Mouse (Mus musculus) heart, adult 18-20 months (tissue): ENCODE results near the gene Tmc3. TPM values are rescaled to one million over a fixed set of nuclear protein-coding genes. Genes with fewer than 3 reads are reported as not detected.

Experiments
- DNase-seq, 2 experiments: peaks; one replicate each; pipeline ENCODE4 v3.0.0; 2021 to 2022; ENCODE audit warnings: mixed read lengths in 1 of 2
- total RNA-seq, 2 experiments: library from RNA; stranded (reverse); gene quantifications; 2 replicates each; pipeline ENCODE4 v1.2.3; 2021

Tmc3 gene
- total RNA-seq, 2 experiments from 2014 or later = 0.10 to 0.17 TPM

- DNase-seq = no peak
Observed at GRCm38 (mm10) chr7:83637781-83638583, 53.3 kb downstream of the Tmc3 start.

DNA sequence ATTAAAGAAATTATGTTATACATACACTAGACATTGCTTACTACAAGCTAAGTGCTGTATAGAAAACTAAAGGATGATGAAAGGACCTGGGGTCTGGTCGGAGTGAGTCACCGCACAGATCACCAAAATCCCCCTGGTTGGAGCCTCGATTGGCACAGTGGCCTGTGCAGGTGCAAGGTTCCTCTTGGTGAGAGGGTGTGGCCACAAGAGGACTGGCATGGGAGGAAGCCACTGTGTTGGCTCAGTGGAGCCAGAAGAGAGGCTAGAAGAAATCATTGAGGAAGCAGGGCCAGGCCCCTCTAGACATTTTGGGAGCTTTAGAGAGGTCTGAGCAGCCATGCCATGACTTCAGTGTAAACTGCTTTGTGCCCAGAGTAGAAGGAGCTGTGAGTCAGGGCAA lies 54.4 kb downstream of the Tmc3 start:
- DNase-seq = no peak

- DNase-seq = no peak
Observed at GRCm38 (mm10) chr7:83640581-83640980, 55.9 kb downstream of the Tmc3 start.

DNA sequence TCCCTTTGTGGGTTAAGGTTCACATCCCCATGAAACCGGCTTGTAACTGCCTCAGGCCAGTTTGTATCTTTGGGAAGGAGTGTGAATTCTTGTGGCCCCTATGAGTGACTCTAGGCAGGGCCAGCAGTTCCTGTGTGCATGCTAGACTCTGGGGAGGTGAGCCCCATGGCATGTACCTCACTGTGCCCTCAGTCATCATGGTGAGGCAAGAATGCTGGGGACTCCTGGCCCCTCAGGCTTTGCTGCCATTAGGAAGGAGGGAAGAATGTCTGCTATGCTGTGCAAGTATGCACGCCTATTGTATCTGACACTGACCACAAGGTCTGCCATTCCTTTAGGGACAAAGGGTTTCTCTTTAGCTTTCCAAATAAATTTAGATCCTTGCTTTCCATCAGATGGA lies 56.4 kb downstream of the Tmc3 start:
- DNase-seq = no peak

GRCm38 (mm10) chr7:83643581-83643980 lies 58.9 kb downstream of the Tmc3 start:
- DNase-seq = no peak

GRCm38 (mm10) chr7:83644761-83645160 lies 60.0 kb downstream of the Tmc3 start:
- DNase-seq = no peak

DNA sequence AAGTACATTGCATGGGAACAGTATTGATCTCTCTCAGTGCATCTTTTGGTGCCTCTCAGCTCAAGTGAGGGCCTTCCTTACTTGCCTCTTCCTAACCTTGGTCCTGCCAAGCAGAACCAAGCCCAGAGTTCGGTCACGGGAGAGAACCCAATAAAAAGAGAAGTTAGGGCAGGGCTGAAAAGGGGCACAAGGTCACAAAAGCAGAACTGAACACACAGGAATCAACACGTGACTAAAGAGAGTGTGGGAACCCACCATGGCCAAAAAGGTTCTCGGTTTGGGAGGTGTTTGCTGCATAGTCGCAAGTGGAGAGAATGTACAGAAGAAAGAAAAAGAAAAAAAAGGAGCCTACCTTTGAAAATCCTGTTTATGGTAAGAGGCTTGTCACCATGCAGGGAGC lies 60.7 kb downstream of the Tmc3 start:
- peak; percentile 37 to 66 for DNase-seq

GRCm38 (mm10) chr7:83648807-83649206 lies 64.1 kb downstream of the Tmc3 start:
- no peak for DNase-seq

DNA sequence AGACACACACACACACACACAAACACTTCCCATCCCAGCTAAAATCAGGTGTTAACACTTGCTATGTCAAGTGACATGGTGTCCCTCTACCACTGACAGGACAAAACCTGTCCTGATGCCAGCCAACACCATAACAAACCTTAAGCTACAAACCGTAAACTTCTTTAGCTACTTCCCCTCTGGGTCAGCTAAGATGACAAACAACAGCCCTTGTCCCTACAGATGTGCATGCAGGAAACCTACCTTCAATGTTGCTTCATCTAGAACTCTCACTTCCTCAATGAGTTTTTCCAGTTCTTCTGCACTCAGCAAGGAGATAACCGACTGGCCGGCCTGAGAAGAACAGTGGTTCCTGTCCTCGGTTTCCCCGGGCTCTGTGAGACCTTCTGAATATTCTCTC lies 65.9 kb downstream of the Tmc3 start:
- no peak for DNase-seq

GRCm38 (mm10) chr7:83652498-83652897 lies 67.8 kb downstream of the Tmc3 start:
- no peak for DNase-seq

DNA sequence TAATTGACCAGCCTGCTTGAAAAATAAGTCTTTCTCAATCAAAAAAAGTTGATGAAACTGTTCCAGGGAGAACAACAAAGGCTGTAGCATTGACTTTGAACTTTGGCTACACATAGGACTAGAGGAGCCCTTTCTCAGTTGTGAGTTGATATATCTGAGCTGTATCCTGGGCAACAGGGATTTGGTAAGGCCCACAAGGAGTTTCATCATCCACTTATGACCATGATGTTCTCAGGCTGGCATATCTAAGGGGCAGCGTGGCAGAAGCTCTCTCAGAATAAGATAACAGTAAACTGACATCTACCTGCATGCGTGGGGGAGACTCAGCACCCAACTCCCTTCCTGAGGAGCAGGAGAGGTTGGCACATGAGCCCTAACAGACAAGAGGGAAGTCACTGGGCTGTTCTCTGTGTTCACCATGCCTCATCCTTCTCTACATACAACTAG lies 68.9 kb downstream of the Tmc3 start:
- DNase-seq = no peak

DNA sequence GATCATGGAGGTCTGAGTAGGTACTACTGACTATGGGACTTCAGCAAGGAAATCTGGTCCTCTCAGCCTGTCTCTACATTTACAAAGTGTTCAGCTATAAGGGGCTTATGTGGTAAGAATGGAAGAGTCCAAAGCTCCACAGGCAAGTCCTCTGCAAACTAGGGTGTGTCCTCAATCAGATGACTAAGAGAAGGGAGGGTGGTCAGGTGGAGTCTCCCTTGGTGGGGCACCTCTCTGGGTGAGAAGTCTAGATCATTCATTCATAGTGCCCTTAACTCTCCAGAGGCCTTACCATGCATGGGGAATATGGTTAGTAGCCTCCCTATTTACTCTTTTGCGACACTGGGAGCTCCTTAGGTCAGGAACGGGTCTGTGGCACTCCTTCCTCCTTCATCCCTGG lies 69.5 kb downstream of the Tmc3 start:
- no peak for DNase-seq

DNA sequence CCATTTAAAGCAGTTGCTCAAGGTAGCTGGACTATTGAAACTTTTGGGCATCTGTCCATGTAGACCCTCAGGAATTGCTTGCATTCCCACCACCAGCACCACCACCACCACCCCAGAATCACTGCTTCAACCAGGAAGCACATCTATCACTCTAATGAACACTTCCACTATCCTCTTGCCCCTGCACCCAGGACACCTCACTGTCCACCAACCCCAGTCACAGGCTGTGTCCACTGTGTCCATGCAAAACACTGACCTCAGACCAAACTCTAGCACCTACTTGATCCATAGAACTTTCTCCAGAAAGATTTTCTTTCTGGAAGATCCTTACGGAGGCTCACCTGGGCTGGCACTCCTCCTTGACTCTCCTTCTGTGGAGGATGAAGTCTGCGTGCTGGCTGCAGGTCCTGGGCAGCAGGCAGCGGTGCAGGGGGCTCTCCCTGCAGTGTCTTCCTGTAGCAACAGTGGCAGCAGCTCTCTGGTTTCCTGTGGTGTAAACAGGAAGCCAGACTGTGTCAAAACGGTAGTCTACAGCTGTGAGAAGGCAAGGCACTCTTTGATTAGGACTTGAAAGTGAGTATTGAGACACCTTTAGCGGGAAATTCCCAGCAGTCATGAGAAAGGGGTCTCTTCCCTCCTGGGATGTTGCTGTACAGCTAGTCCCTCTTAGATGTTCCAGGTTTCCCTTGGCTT lies 70.4 kb downstream of the Tmc3 start:
- peak; percentile 48 to 85 for DNase-seq

- peak; percentile 29 to 48 for DNase-seq
Observed at GRCm38 (mm10) chr7:83658716-83659115, 74.0 kb downstream of the Tmc3 start.

- DNase-seq = peak; percentile 67 to 86
Observed at GRCm38 (mm10) chr7:83659159-83660065, 74.7 kb downstream of the Tmc3 start.

DNA sequence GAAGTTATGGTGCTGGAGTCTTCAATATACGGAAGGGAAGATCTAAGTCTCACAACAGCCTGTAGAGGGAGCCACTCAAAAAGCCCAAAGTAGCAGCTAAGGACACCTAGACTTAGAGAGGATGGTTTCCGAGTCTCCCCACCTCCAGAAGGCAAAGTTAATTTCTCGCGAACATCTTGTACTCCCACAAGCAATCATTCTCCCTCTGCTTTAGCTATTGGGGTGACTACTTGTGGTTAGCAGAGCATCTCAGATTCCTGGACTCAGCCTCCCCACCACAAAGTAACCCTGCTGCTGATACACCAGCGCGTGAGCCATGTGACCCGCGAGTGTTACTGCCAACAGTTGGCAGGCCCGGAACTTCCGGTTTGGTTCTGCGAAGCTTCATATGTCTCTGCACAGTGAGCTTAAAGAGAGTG lies 75.6 kb downstream of the Tmc3 start:
- DNase-seq = no peak

DNA sequence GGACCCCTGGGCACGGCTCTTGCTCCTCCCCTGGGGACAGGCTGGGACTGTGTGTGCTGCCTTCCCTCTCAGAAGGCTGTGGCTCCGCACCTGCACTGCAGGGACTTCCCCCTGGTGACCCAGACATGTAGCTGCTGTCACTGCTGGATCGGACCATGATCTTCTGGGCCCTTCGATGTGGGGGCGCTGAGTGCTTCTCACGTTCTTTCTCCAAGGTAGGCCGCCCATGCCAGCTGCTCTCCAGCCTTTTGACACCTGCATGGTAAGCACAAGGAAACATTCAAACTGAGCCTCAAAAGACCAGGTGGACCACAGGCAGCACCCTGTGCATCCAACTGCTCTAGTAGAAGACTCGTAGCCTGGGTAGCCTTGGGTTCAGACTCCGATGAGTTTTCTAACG lies 76.3 kb downstream of the Tmc3 start:
- no peak for DNase-seq

- no peak for DNase-seq
Observed at GRCm38 (mm10) chr7:83661763-83662162, 77.0 kb downstream of the Tmc3 start.

- no peak for DNase-seq
Observed at GRCm38 (mm10) chr7:83662711-83663375, 78.1 kb downstream of the Tmc3 start.

GRCm38 (mm10) chr7:83666087-83666595 lies 81.4 kb downstream of the Tmc3 start:
- DNase-seq = no peak

- no peak for DNase-seq
Observed at GRCm38 (mm10) chr7:83667936-83668645, 83.4 kb downstream of the Tmc3 start.
